ENCODE assay signal across 35 mouse cellular contexts in genomic region chr2:129539175-129539574, GRCm38 (mm10). TPM values are rescaled to one million over a fixed set of nuclear protein-coding genes. Genes with fewer than 3 reads are reported as not detected.
DNase-seq lines count a peak whose midpoint lies in the region; ATAC-seq lines count a peak whose summit lies in the region.
"Had no signal": no experiment of that assay in that cellular context is flagged by ENCODE, and none has a peak within 500 bp of the region (broad histone marks: within the 10 kb centered on the region; RNA-seq: fewer than 3 reads in every experiment).

No protein-coding gene starts in this region.

- no peaks in the 10 kb centered on the region for H3K9me3 ChIP-seq in heart, embryonic 10.5 days
- H3K9me3 ChIP-seq in liver, embryonic 13.5 days (replicated peaks), result no peaks in the 10 kb centered on the region
- H3K9me3 ChIP-seq in intestine, embryonic 15.5 days, result no peaks in the 10 kb centered on the region
- H3K9me3 ChIP-seq: embryonic facial prominence, embryonic 12.5 days; G1E; heart, embryonic 12.5 days; lung, embryonic 15.5 days; megakaryocyte, embryonic 14.5 days; midbrain, embryonic 12.5 days; neural tube, embryonic 13.5 days had no signal

- no peaks in the 10 kb centered on the region for H3K36me3 ChIP-seq in heart, embryonic 10.5 days
- no peaks in the 10 kb centered on the region for H3K36me3 ChIP-seq in liver, embryonic 13.5 days
- H3K36me3 ChIP-seq in intestine, embryonic 15.5 days, result no peaks in the 10 kb centered on the region
- no peaks in the 10 kb centered on the region for H3K36me3 ChIP-seq in macrophage (ENCODE audit: inconsistent target)
- H3K36me3 ChIP-seq: embryonic facial prominence, embryonic 12.5 days; G1E; heart, embryonic 12.5 days; lung, embryonic 15.5 days; midbrain, embryonic 12.5 days; neural tube, embryonic 13.5 days had no signal

- H3K27ac ChIP-seq in heart, embryonic 10.5 days, result peak overlapping the region; percentile 32; the same call in 1 of the 2 replicates
- no peak overlapping the region for H3K27ac ChIP-seq in liver, embryonic 13.5 days
- no peak overlapping the region for H3K27ac ChIP-seq in intestine, embryonic 15.5 days
- 0 out of 2 replicates have a peak overlapping the region, but pooled peaks have one; percentile 2 for H3K27ac ChIP-seq in macrophage
- H3K27ac ChIP-seq: embryonic facial prominence, embryonic 12.5 days; liver, embryonic 14.5 days; lung, embryonic 15.5 days; midbrain, embryonic 12.5 days; neural tube, embryonic 13.5 days had no signal

- no peak overlapping the region for H3K4me2 ChIP-seq in liver, embryonic 13.5 days
- H3K4me2 ChIP-seq in intestine, embryonic 15.5 days (replicated peaks), result no peak overlapping the region
- H3K4me2 ChIP-seq: embryonic facial prominence, embryonic 12.5 days; heart, embryonic 12.5 days; lung, embryonic 15.5 days; midbrain, embryonic 12.5 days; neural tube, embryonic 13.5 days had no signal

- no peak overlapping the region for H3K4me3 ChIP-seq in heart, embryonic 10.5 days
- H3K4me3 ChIP-seq in liver, embryonic 13.5 days (replicated peaks), result no peak overlapping the region
- no peak overlapping the region for H3K4me3 ChIP-seq in intestine, embryonic 15.5 days (replicated peaks)
- no peak overlapping the region for H3K4me3 ChIP-seq in macrophage (ENCODE audit: inconsistent target)
- H3K4me3 ChIP-seq: embryonic facial prominence, embryonic 12.5 days; heart, embryonic 12.5 days; lung, embryonic 15.5 days; megakaryocyte, embryonic 14.5 days; midbrain, embryonic 12.5 days; neural tube, embryonic 13.5 days had no signal

- no peaks in the 10 kb centered on the region for H3K27me3 ChIP-seq in heart, embryonic 10.5 days (ENCODE audit: insufficient read depth, poor library complexity, severe bottlenecking)
- H3K27me3 ChIP-seq in liver, embryonic 13.5 days, result no peaks in the 10 kb centered on the region
- H3K27me3 ChIP-seq in intestine, embryonic 15.5 days (replicated peaks), result no peaks in the 10 kb centered on the region
- H3K27me3 ChIP-seq: embryonic facial prominence, embryonic 12.5 days; heart, embryonic 12.5 days; lung, embryonic 15.5 days; midbrain, embryonic 12.5 days; neural tube, embryonic 13.5 days had no signal

- intact Hi-C loops in heart, postnatal 25 days (cut with DNase I), result loop anchor here (2.0 kb wide), 1 partner anchor 36 kb away; no protein-coding TSS in a partner anchor

- peaks cover 27% of the 10 kb centered on the region for H3K4me1 ChIP-seq in heart, embryonic 10.5 days
- peaks cover 7% of the 10 kb centered on the region; the same call in 1 of the 2 replicates for H3K4me1 ChIP-seq in liver, embryonic 13.5 days (replicated peaks)
- no peaks in the 10 kb centered on the region for H3K4me1 ChIP-seq in intestine, embryonic 15.5 days (replicated peaks)
- H3K4me1 ChIP-seq: lung, embryonic 15.5 days had no signal

- no peak overlapping the region for H3K9ac ChIP-seq in liver, embryonic 13.5 days
- no peak overlapping the region for H3K9ac ChIP-seq in intestine, embryonic 15.5 days
- H3K9ac ChIP-seq: embryonic facial prominence, embryonic 12.5 days; heart, embryonic 12.5 days; liver, embryonic 14.5 days; lung, embryonic 15.5 days; midbrain, embryonic 12.5 days; neural tube, embryonic 13.5 days had no signal

- WGBS in heart, embryonic 10.5 days, result 36% methylated on average over 4 of the region's 4 CpGs
- 39% methylated on average over 4 of the region's 4 CpGs for WGBS in liver, embryonic 13.5 days (ENCODE audit: insufficient replicate concordance)
- 13% methylated on average over 4 of the region's 4 CpGs for WGBS in intestine, embryonic 15.5 days
- 78% methylated on average over 4 of the region's 4 CpGs for WGBS in macrophage (ENCODE audit: missing documents)

- no peak for DNase-seq in heart, embryonic 10.5 days (ENCODE audit: low spot score)
- DNase-seq in heart, postnatal 25 days (ENCODE audit: low spot score), result no peak
- no peak for DNase-seq in liver, embryonic 13.5 days
- DNase-seq in liver, result no peak
- DNase-seq in left cerebral cortex, adult 8-10 months (ENCODE audit: low spot score in 2 of 2), result no peak
- DNase-seq: adrenal gland, adult 8-10 months; cerebellum, postnatal 14 days; embryo, embryonic 11 days; gastrocnemius, postnatal 36 days; heart, adult 18-20 months; heart, postnatal 14 days; kidney, adult 11 months; layer of hippocampus, postnatal 36 days; lung, postnatal 36 days; right cerebral cortex, postnatal 4 days; thymus, adult 18-20 months; thymus, postnatal 25 days had no signal

- no peaks in the 10 kb centered on the region for H3K79me2 ChIP-seq in macrophage (ENCODE audit: inconsistent target)

- ATAC-seq in liver, embryonic 13.5 days (ENCODE audit: low read depth), result 0 out of 2 replicates have a peak, but pooled peaks have one; percentile 5
- ATAC-seq in intestine, embryonic 15.5 days, result peak; percentile 54; the same call in 1 of the 2 replicates
- ATAC-seq: forebrain, embryonic 14.5 days; hindbrain, embryonic 16.5 days had no signal

RNA-seq across cellular contexts. Expression of gene F830045P16Rik, which starts 2.8 kb away (rescaled TPM):
- 0.06 TPM in 1 of 2 replicates, not detected in the other for polyA plus RNA-seq in heart, embryonic 10.5 days (2016; fragmentation: Nextera tagmentation; extraction: Ambion mirVana)
- not detected for total RNA-seq in heart, postnatal 25 days (2021)
- polyA plus RNA-seq in liver, embryonic 13.5 days (2015; fragmentation: Nextera tagmentation; extraction: Ambion mirVana), result 0.06 TPM in 1 of 2 replicates, not detected in the other
- not detected in 2 replicates for polyA plus RNA-seq in intestine, embryonic 15.5 days (2015; fragmentation: Nextera tagmentation; extraction: Ambion mirVana)
- 1 to 10 TPM in 7 of 26 experiments, under 1 TPM in 14, not detected in 5; 0.25 to 2.4 (median 0.87) TPM for total RNA-seq in macrophage (2018; cell fraction: chromatin; rRNA removed)
- total RNA-seq in macrophage (2018; cell fraction: cytosol; rRNA removed), result 1 to 10 TPM in 12 of 26 experiments, under 1 TPM in 14; 0.43 to 2.0 (median 0.90) TPM
- 1 to 10 TPM in 14 of 26 experiments, under 1 TPM in 8, not detected in 4; 0.42 to 3.2 (median 1.1) TPM for total RNA-seq in macrophage (2018; cell fraction: nucleus; rRNA removed)
- 0.26 to 1.1 TPM (median 0.55 TPM) in 3 replicates for polyA plus RNA-seq in macrophage (2018)
- total RNA-seq in left cerebral cortex, adult 8-10 months (2022), result 1 to 10 TPM in 2 of 4 experiments, under 1 TPM in 2; 0.73 to 1.4 (median 1.1) TPM
- total RNA-seq: adrenal gland, adult 8-10 months; adrenal gland, postnatal 4 days; G1E; gastrocnemius, adult 18-20 months; gastrocnemius, postnatal 36 days; heart, adult 18-20 months had no signal
- polyA plus RNA-seq: embryonic facial prominence, embryonic 12.5 days; forebrain, embryonic 14.5 days; G1E; heart, embryonic 12.5 days; hindbrain, embryonic 11.5 days; hindbrain, embryonic 16.5 days; kidney, embryonic 14.5 days; large intestine, adult 2 months; limb, embryonic 11.5 days; lung, embryonic 15.5 days; midbrain, embryonic 12.5 days; neural tube, embryonic 13.5 days had no signal

RNA-seq across cellular contexts. Expression of gene Sirpa, which starts 53.5 kb away (rescaled TPM):
- polyA plus RNA-seq in heart, embryonic 10.5 days (2016; fragmentation: Nextera tagmentation; extraction: Ambion mirVana), result 11.0 and 12.8 TPM in 2 replicates
- 10 to 100 TPM; 24.6 to 28.1 TPM for total RNA-seq in heart, postnatal 25 days (2021)
- polyA plus RNA-seq in liver, embryonic 13.5 days (2015; fragmentation: Nextera tagmentation; extraction: Ambion mirVana), result 18.1 and 20.4 TPM in 2 replicates
- polyA plus RNA-seq in intestine, embryonic 15.5 days (2015; fragmentation: Nextera tagmentation; extraction: Ambion mirVana), result 21.3 and 22.1 TPM in 2 replicates
- 1,000 to 10,000 TPM in 25 of 26 experiments, 100 to 1,000 TPM in 1; 486 to 5,251 (median 2,764) TPM for total RNA-seq in macrophage (2018; cell fraction: chromatin; rRNA removed)
- 1,000 to 10,000 TPM; 1,654 to 2,625 (median 2,091) TPM for total RNA-seq in macrophage (2018; cell fraction: cytosol; rRNA removed)
- 1,000 to 10,000 TPM in 25 of 26 experiments, 100 to 1,000 TPM in 1; 968 to 4,930 (median 3,847) TPM for total RNA-seq in macrophage (2018; cell fraction: nucleus; rRNA removed)
- polyA plus RNA-seq in macrophage (2018), result 1,368 to 2,259 TPM (median 1,677 TPM) in 3 replicates
- 100 to 1,000 TPM; 366 to 392 (median 382) TPM for total RNA-seq in left cerebral cortex, adult 8-10 months (2022)
- polyA plus RNA-seq: G1E had no signal

Comparison
In these comparisons a context has a peak if more than half of its experiments do, and no peak if none do; other contexts are left out.
1. H3K27ac ChIP-seq: peak in heart, embryonic 10.5 days (single experiment) and macrophage (single experiment); none in liver, embryonic 13.5 days (single experiment) and intestine, embryonic 15.5 days (single experiment).
2. RNA of gene Sirpa, which starts 53.5 kb away (polyA plus RNA-seq): 1,368 to 2,259 TPM in macrophage; 21.3 to 22.1 TPM in intestine, embryonic 15.5 days, 18.1 to 20.4 TPM in liver, embryonic 13.5 days and 11.0 to 12.8 TPM in heart, embryonic 10.5 days; every median in the first group is over 10 times any median in the second.